Mouse (Mus musculus) hindbrain, embryonic 12.5 days (tissue): Measurements from ENCODE around the gene Dnah7c. TPM values are rescaled to one million over a fixed set of nuclear protein-coding genes. Genes with fewer than 3 reads are reported as not detected.
"Not testable (repeated sequence)": the region's sequence is repeated elsewhere in the genome, so short reads cannot be mapped to it uniquely, and the experiment has no call there.

Experiments used
- ATAC-seq: fragments of 200-750 bp; cut with Nextera tagmentation; 2 replicates; pipeline ENCODE4 v1.8.0; 2017; ENCODE audit warnings: moderate TSS enrichment; ENCODE audit not compliant: low FRiP score
- H3K27ac ChIP-seq: fragments of 300-500 bp; sonication (generic); 2 replicates; pipeline ENCODE4 v1.5.1; 2016; ENCODE audit warnings: mild to moderate bottlenecking
- H3K27me3 ChIP-seq: fragments of 300-500 bp; sonication (generic); 2 replicates; pipeline ENCODE4 v1.6.1; 2016; ENCODE audit warnings: mild to moderate bottlenecking
- H3K36me3 ChIP-seq: fragments of 300-500 bp; sonication (generic); 2 replicates; pipeline ENCODE4 v1.6.1; 2016; ENCODE audit warnings: mild to moderate bottlenecking
- H3K4me1 ChIP-seq: fragments of 300-500 bp; sonication (generic); 2 replicates; pipeline ENCODE4 v1.6.1; 2016
- H3K4me2 ChIP-seq: fragments of 300-500 bp; sonication (generic); replicated peaks from 2 replicates; pipeline ENCODE4 v1.6.1; 2016; ENCODE audit warnings: mild to moderate bottlenecking
- H3K4me3 ChIP-seq: fragments of 300-500 bp; sonication (generic); 2 replicates; pipeline ENCODE4 v1.5.1; 2016; ENCODE audit warnings: mild to moderate bottlenecking
- H3K9ac ChIP-seq: fragments of 300-500 bp; sonication (generic); 2 replicates; pipeline ENCODE4 v1.6.1; 2016; ENCODE audit warnings: mild to moderate bottlenecking, moderate library complexity
- H3K9me3 ChIP-seq: fragments of 300-500 bp; sonication (generic); replicated peaks from 2 replicates; pipeline ENCODE4 v1.6.1; 2016; ENCODE audit warnings: mild to moderate bottlenecking
- WGBS: fragments of 180-500 bp; shearing (Covaris S2); methylation state at CpG from one replicate; pipeline ENCODE4 v1.1.7; 2016; 5-methylcytosine and 5-hydroxymethylcytosine counted together
- polyA plus RNA-seq: library from polyadenylated mRNA; unstranded; fragments of >200 nt; fragmentation: Nextera tagmentation; extraction: Ambion mirVana; gene quantifications from 2 replicates; pipeline ENCODE4 v1.2.1, GENCODE M21; 2016

Dnah7c gene
- 0.10 and 0.19 TPM in 2 replicates for polyA plus RNA-seq

- H3K4me2 ChIP-seq = peak within 1 kb of the TSS; percentile 92
- peak; percentile 86 for ATAC-seq
- 11% methylated on average over 30 of the region's 30 CpGs for WGBS
- H3K27ac ChIP-seq = no peak within 1 kb of the TSS
- no peaks in the 10 kb centered on the region for H3K36me3 ChIP-seq
- peak within 1 kb of the TSS; percentile 65 for H3K9ac ChIP-seq
- H3K4me3 ChIP-seq = peak within 1 kb of the TSS; percentile 50
- no peaks in the 10 kb centered on the region for H3K27me3 ChIP-seq
- peaks cover 5% of the 10 kb centered on the region; the same call in 1 of the 2 replicates for H3K4me1 ChIP-seq
- H3K9me3 ChIP-seq = no peaks in the 10 kb centered on the region
Observed at GRCm38 (mm10) chr1:46425137-46425925, at the start of gene Dnah7c. Gene Dnah7c, plus strand, starts transcription at chr1:46425592.

DNA sequence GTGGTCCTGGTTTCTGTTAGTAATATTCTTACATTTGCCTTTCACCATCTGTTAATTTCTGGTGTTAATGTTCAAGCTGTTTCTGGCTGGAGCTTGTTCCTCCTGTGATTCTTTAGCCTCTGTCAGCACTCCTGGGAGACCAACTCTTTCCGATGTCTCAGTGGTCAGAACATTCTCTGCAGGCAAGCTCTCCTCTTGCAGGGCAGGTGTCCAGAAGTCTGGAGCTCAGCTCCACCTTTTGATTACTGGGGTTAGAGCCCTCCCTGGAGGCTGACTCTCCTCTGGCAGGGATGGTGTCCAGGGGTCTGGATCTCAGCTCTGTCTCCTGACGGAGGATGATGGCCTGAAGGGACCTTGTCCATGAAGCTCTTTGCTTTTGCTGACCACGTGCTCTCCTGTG, 44.8 kb upstream of the Dnah7c start:
- not testable (repeated sequence) for H3K4me1 ChIP-seq, H3K9me3 ChIP-seq, H3K27me3 ChIP-seq, H3K4me3 ChIP-seq, H3K36me3 ChIP-seq, H3K4me2 ChIP-seq, H3K27ac ChIP-seq, H3K9ac ChIP-seq, ATAC-seq
- 89% methylated on average over 3 of the region's 3 CpGs for WGBS

DNA sequence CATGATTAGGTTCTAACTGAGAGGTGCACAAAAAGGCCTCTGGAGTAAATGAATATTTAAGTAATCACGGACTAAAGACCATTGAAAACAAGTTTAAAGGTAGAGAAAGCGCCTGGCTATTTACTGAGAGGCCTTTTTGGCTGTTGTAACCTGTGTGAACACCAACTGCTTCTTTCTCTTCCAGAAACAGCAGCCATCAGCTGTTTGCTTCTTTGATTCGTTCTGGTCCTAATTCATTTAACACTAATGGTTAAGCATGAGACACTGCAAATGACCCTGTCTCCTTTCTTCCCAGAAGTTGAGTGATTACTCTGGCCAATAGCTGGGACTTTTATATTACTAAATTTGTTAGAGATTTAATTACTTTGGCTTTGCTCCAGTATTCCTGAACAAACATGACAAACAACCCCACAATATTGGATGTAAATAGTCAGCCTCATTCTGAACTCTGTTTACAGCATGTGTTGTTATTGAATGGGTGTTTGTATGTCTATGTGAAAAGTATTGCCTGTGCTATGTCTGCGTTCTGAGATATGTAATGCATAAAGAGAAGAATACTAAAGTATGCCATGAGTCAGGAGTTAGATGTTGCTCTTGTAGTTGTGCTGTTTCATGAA, 30.6 kb upstream of the Dnah7c start:
- H3K36me3 ChIP-seq, H3K4me2 ChIP-seq, H3K4me1 ChIP-seq, H3K9me3 ChIP-seq, H3K27me3 ChIP-seq, H3K9ac ChIP-seq, H3K4me3 ChIP-seq, H3K27ac ChIP-seq: not testable (repeated sequence)
- WGBS = 69% methylated on average over 3 of the region's 4 CpGs
- ATAC-seq = peak; percentile 67

- H3K4me3 ChIP-seq = no peak overlapping the region
- 86% methylated on average over 6 of the region's 6 CpGs for WGBS
Observed at GRCm38 (mm10) chr1:46408324-46409115, 16.9 kb upstream of the Dnah7c start.

GRCm38 (mm10) chr1:46414798-46415197, 10.6 kb upstream of the Dnah7c start:
- ATAC-seq, H3K27ac ChIP-seq, H3K27me3 ChIP-seq, H3K4me2 ChIP-seq, H3K9me3 ChIP-seq, H3K4me3 ChIP-seq, H3K36me3 ChIP-seq, H3K4me1 ChIP-seq, H3K9ac ChIP-seq: not testable (repeated sequence)
- WGBS = 90% methylated on average over 7 of the region's 7 CpGs

More at GRCm38 (mm10) chr1:46408324-46409115, 16.9 kb upstream of the Dnah7c start:
- ATAC-seq = no peak
- Histone ChIP-seq H3K9me3 (no peaks in the 10 kb centered on the region), H3K27ac (no peak overlapping the region), H3K36me3 (no peaks in the 10 kb centered on the region), H3K27me3 (no peaks in the 10 kb centered on the region), H3K4me1 (no peaks in the 10 kb centered on the region), H3K9ac (no peak overlapping the region), H3K4me2 (no peak overlapping the region)

DNA sequence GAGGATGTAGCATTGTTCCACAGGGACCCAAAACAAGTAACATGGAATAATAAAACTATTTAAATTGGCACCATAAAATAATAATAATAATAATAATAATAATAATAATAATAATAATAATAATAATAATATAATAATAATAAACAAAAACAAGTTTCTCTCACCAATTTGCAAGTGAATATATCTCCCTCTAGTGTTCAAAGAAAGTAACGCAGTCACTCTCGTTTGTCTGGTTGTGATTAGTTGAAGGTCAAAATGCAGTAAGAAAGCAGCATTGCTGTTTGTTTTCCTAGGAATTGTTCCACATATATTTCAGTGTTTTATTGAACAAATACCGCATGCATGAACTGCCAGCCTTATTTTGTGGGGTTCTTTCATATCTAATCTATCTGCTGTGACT, 8.4 kb upstream of the Dnah7c start:
- H3K9ac ChIP-seq, H3K4me2 ChIP-seq, H3K27me3 ChIP-seq, H3K4me1 ChIP-seq, H3K9me3 ChIP-seq, H3K4me3 ChIP-seq, H3K27ac ChIP-seq, H3K36me3 ChIP-seq, ATAC-seq: not testable (repeated sequence)
- 22% methylated on average over 3 of the region's 3 CpGs for WGBS

DNA sequence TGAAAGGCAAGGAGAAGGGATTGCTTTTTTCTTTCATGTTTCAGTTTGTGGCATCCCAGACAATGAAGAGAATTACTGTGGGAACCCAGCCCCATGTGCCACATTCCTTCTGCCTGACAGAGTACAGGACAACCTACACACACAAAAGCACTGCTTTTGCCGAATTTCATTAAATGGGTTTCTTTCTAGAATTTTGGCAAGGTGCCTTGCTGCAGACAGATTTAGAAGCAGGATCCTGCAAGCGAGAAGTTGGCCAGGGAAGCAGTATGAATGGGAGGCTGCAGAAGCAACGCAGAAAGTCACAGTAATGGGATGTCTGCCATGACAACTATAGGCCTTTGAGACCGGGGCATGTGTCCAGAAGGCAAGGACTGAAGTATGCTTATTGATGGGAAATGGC, 6.4 kb upstream of the Dnah7c start:
- not testable (repeated sequence) for H3K4me1 ChIP-seq, H3K4me3 ChIP-seq, H3K4me2 ChIP-seq, H3K9me3 ChIP-seq, ATAC-seq, H3K27me3 ChIP-seq, H3K27ac ChIP-seq, H3K9ac ChIP-seq, H3K36me3 ChIP-seq
- 75% methylated on average over 4 of the region's 4 CpGs for WGBS

DNA sequence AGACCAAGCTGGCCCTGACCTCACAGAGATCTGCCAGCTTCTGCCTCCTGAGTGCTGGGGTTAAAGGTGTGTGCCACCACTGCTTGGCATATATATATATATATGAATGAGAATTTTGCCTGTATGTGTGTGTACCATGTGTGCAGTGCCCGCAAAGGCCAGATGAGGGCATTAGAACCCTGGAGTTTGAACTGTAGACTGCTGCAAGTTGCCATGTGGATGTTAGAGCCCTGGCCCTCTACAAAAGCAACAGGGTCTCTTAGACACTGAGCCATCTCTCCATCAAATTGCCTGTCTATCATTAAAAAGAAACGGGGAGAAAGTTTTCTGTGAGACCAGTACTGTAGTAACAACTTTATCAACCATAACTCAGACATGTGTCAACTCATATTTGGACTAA, 3.0 kb downstream of the Dnah7c start:
- Histone ChIP-seq H3K4me2 (no peak overlapping the region), H3K27me3 (no peaks in the 10 kb centered on the region), H3K4me3 (no peak overlapping the region), H3K9me3 (no peaks in the 10 kb centered on the region), H3K4me1 (peaks cover 5% of the 10 kb centered on the region; the same call in 1 of the 2 replicates), H3K36me3 (no peaks in the 10 kb centered on the region), H3K27ac (no peak overlapping the region), H3K9ac (no peak overlapping the region)
- WGBS = 78% methylated on average over 2 of the region's 2 CpGs
- no peak for ATAC-seq

GRCm38 (mm10) chr1:46514671-46515070, 89.3 kb downstream of the Dnah7c start:
- H3K9me3 ChIP-seq, H3K4me3 ChIP-seq, H3K9ac ChIP-seq, H3K4me1 ChIP-seq, H3K36me3 ChIP-seq, H3K27ac ChIP-seq, H3K27me3 ChIP-seq, ATAC-seq, H3K4me2 ChIP-seq: not testable (repeated sequence)
- 77% methylated on average over 1 of the region's 1 CpGs for WGBS

DNA sequence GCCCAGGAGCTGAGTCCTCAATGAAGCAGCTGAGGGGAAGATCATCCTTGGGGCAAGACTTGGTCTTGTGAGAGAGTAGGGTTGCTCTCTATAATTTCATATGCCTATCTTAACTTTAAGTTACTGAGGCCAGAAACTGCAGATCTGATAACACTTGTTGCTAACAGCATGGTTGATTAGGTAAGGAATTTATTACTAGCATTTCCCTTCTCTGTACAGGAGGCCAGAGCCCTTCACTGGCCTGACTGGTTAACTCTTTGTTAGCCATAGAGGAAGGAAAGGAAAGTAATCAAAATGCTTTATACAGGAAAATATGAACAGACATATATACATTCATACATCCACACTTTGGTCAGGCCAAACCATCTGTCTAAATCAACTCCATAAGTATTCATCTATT, 95.6 kb downstream of the Dnah7c start:
- ATAC-seq = no peak
- Histone ChIP-seq H3K9me3 (no peaks in the 10 kb centered on the region), H3K4me1 (no peaks in the 10 kb centered on the region), H3K36me3 (no peaks in the 10 kb centered on the region), H3K9ac (no peak overlapping the region), H3K27me3 (no peaks in the 10 kb centered on the region), H3K4me2 (no peak overlapping the region), H3K27ac (no peak overlapping the region), H3K4me3 (no peak overlapping the region)

DNA sequence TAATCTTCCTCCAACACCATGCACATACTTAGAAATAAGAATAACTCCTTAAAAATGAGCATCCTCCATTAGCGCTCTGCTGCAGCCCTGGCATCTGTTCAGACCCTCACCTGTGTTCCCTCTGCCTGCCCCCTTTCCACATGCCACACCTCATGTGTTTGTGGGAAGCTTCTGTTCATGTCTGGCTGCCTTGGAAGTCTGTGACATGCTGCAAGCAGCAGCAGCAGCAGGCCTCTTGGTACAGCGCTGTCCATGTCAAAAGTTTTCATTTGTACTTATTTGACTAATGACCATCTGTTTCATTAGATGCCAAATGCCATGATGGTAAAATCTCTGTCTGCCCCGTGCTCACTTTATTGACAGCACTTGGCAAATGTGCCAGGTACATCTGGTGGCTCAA, 101.1 kb downstream of the Dnah7c start:
- ATAC-seq, H3K4me3 ChIP-seq, H3K4me2 ChIP-seq, H3K4me1 ChIP-seq, H3K27me3 ChIP-seq, H3K27ac ChIP-seq, H3K9ac ChIP-seq, H3K36me3 ChIP-seq, H3K9me3 ChIP-seq: not testable (repeated sequence)
- 57% methylated on average over 3 of the region's 3 CpGs for WGBS

DNA sequence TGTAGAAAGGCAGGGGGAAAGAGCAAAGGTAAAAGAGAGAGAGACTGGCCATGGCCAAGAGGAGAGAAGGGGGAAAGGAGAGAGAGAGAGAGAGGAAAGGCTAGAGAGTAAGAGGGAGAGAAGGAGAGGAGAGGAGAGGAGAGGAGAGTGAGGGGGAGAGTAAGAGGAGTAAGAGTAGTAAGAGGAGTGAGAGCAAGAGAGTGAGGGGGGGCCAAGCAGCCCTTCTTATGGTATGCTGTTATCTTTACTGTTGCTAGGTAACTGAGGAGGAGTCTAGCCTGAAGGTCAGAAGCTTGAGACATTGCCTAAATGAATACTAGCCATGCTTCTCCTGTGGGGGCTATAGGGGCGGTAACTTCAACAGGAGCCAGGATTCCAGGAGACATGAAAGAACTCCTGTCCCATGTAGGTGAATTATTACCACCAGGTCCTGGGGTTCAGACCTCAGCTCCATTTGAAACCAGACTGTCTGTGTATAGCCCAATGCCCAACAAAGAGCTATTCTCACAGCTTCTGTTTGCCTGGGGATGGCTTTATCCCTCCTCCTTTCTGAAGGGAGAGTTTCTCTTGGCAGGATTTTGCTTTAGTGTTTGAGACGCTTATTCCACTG, 119.5 kb downstream of the Dnah7c start:
- no peaks in the 10 kb centered on the region for H3K27me3 ChIP-seq
- no peak for ATAC-seq
- H3K4me2 ChIP-seq = no peak overlapping the region
- H3K27ac ChIP-seq = no peak overlapping the region
- H3K4me3 ChIP-seq = no peak overlapping the region
- no peaks in the 10 kb centered on the region for H3K36me3 ChIP-seq
- H3K9ac ChIP-seq = no peak overlapping the region
- 80% methylated on average over 2 of the region's 2 CpGs for WGBS
- H3K4me1 ChIP-seq = no peaks in the 10 kb centered on the region
- no peaks in the 10 kb centered on the region for H3K9me3 ChIP-seq
